Mouse (Mus musculus): ENCODE results near the gene Cplx3.

DNA sequence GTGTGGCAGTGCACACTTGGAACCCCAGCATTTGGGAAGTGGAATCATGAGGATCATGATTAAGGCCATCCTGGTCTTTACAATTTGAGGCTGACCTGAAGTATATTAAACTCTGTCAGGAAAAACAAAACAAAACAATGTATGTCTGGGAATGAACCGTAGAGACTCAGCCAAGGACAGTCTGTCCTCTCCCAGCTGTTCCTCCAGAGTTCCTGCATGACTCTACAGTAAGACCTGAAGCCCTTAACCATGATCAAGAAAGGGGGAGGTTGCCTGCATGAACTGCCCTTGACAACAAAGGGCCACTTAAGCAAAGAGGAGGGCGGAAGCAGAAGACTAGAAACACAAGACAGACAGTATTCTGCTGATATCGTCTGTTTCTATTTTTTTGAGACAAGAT, 30.5 kb downstream of the Cplx3 start:
- TF ChIP-seq CTCF (conservative IDR thresholded peaks at IDR 0.05 in 1 of 2, IDR thresholded peaks at IDR 0.05 in 1 of 2; ENCODE audit: low read depth in 2 of 2, low read length in 2 of 2) (no peak), ELF1 (IDR thresholded peaks at IDR 0.05; ENCODE audit: low read depth, low read length) (no peak), EP300 (IDR thresholded peaks at IDR 0.05; ENCODE audit: low read length) (no peak), USF1 (IDR thresholded peaks at IDR 0.05; ENCODE audit: low read depth, low read length) (no peak), TCF12 (IDR thresholded peaks at IDR 0.05; ENCODE audit: low read depth, low read length) (no peak), HCFC1 (IDR thresholded peaks at IDR 0.05; ENCODE audit: low read depth, low read length) (no peak), ZNF384 (IDR thresholded peaks at IDR 0.05; ENCODE audit: low read depth, low read length) (no peak), POLR2A (IDR thresholded peaks at IDR 0.05; ENCODE audit: low read depth, low read length) (no peak), RAD21 (IDR thresholded peaks at IDR 0.05; ENCODE audit: low read depth, low read length) (no peak), TBP (conservative IDR thresholded peaks at IDR 0.05; ENCODE audit: low read depth, low read length) (no peak), MAFK (IDR thresholded peaks at IDR 0.05; ENCODE audit: insufficient replicate concordance, low read length) (no peak), MAX (IDR thresholded peaks at IDR 0.05; ENCODE audit: low read length) (no peak), MEF2A (IDR thresholded peaks at IDR 0.05; ENCODE audit: borderline replicate concordance, low read depth, low read length) (no peak)
